Mouse (Mus musculus): ENCODE measurements around the gene Olfr1223.
"Not testable (repeated sequence)": the region's sequence is repeated elsewhere in the genome, so short reads cannot be mapped to it uniquely, and the experiment has no call there.

Gene Olfr1223

DNA sequence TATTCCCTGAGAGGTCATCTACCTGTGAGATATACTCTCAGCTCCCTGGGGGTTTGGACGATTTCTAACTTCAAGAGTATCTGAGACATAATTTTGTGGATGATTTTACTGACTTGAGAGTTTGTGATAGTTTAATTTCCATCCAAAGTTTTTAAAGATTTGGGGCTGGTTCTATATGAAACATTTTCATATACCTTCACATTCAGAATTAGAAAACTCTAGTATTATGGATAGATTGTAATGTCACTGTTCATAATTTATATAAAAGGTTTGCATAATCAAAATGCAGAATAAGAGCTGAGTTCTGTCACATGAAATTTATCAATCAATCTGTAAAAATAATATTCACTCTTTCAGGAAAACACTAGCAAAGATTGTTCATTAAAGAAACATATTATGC is at the start of gene Olfr1223:
TSS of gene Olfr1223 (minus strand) at position 101 of the 400 bp plus-strand sequence.
- DNase-seq (ENCODE audit: low spot score in 2 of 2), result no peak

DNA sequence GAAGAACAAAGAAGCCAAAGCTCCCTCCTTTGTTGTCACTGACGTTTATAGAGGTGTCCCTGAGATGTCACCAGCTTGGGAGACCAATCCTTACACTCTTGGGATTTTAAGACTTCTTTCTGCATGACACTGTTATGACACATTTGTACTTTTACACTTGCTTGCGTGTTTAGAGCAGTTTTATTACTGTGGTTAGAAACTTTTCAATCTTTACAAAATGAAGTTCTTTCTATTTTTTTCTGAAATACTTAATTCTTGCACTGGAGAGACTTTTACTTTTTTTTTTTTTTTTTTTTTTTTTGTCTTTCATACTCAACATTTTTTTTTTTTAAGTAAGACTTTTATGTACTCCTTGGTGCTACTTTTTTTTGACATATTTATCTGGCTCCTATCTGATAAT is 48.6 kb upstream of the Olfr1223 start, which contains the start of gene Olfr1226:
TSS of gene Olfr1226 (minus strand) at position 101 of the 400 bp plus-strand sequence.
- DNase-seq (ENCODE audit: low spot score in 2 of 2), result no peak

DNA sequence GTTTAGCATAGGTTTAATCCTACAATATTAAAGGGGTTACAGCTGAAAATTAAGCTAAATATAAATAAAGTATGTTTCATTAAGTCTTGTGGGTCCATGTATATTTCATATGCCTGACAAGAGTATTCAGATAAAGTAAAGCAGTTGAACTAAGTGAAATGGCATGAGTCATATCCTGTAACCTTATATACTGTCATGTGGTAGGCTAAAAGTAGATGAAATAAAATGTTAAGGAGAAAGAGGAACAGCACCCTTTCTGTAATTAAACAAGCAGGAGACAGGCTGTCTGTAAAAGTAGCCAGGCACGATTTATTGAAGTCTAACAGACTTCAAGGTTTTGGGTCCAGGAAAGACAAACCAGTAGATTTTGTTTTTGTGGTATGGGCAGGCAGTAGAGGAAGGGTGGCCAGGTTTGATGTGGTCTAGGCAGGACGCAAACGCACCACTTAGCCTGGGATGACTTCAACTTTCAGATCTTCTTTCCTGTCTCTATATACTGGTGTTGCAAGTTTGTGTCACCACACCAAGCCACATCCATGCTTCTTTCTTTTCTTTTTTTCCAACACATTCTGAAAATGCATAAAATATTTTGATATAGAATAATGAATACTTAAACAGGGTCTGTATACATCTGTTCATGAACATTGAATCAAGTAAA is 45.1 kb upstream of the Olfr1223 start:
- DNase-seq (ENCODE audit: low spot score in 2 of 2), result no peak

- no peak for DNase-seq (ENCODE audit: low spot score in 2 of 2)
These were observed 23.2 kb upstream of the Olfr1223 start, which contains the start of gene Olfr1225 for GRCm38 (mm10) chr2:89174569-89174968. Gene Olfr1225 (minus strand): TSS chr2:89174669.

DNA sequence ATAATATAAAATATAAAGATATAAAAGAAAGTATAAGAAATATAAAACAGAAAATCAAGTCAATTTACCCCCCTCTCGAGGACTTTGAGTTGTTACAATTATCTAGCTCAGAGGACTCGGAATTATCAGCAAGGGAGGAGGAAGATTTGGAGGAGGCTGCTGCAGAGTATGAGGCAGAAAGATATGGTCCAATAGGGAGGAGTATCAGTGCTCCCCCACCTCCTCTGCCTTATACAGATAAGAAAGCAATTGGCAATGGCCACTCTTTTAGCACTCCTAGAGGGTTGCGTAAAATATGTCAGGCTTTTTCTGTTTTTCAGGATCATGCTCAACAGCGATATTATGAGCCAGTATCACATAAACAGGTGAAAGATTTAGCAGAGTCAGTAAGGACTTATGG is 13.4 kb upstream of the Olfr1223 start:
- not testable (repeated sequence) for DNase-seq (ENCODE audit: low spot score in 2 of 2)

DNA sequence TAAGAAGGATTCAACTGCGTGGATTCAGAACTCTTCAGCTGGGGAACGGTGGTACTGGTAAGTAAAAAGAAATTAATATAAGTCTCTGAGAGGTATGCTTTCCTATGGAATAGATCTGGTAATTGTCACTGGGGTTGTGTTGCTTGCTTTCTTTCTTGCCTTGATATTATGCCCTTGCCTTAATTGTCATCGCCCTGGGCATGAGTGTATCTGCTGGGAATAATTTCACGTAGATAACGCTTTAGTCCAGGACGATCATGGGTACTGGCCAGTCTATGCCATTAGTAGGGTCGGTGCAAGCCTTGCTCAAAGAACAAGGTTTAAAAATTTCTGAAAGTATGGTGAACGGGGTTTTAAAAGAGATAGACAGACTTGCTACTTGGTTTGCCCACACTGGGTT is 12.6 kb upstream of the Olfr1223 start, which contains the start of gene Olfr1224-ps1:
TSS of gene Olfr1224-ps1 (minus strand) at position 101 of the 400 bp plus-strand sequence.
- not testable (repeated sequence) for DNase-seq (ENCODE audit: low spot score in 2 of 2)

DNA sequence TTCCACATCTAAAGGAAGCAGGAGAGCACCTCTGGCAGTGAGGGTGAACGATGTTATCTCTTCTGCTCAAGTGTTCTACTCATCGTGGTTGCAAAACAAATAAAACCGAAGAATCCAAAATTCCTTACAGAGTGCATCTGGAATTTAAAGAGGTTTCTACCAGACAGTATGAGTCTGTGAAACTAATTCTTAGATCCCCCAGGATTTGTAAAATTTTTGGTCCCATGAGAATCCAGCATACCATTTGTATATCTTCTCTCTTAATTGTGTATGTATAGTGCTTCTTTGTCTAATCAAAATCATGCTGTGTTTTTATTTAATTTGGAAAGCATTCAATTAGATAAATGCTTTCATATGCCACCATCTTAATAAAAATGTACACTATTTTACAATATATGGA is 18.4 kb downstream of the Olfr1223 start, which contains the start of gene Olfr1222:
TSS of gene Olfr1222 (minus strand) at position 101 of the 400 bp plus-strand sequence.
- DNase-seq (ENCODE audit: low spot score in 2 of 2), result no peak

DNA sequence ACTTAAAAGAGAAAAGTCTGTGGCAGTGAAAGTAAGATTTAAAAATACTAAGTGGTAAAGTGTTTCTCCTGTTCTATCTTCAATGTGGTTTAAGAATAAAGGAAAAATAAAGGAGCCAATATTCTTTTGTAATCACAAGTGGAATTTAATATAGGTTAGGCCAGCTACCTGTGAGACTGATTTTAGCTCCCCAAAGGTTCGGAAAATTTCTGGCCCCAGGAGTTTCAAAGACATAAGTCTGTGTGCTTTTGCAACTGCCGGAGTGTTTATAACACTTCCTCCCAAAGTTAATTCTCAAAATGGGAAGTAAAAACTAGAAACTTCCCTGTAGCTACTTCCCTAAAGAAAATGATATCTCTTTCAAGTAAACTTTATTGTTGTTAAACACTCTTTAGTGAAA is 34.2 kb downstream of the Olfr1223 start, which contains the start of gene Olfr1221:
TSS of gene Olfr1221 (minus strand) at position 101 of the 400 bp plus-strand sequence.
- DNase-seq (ENCODE audit: low spot score in 2 of 2), result no peak

DNA sequence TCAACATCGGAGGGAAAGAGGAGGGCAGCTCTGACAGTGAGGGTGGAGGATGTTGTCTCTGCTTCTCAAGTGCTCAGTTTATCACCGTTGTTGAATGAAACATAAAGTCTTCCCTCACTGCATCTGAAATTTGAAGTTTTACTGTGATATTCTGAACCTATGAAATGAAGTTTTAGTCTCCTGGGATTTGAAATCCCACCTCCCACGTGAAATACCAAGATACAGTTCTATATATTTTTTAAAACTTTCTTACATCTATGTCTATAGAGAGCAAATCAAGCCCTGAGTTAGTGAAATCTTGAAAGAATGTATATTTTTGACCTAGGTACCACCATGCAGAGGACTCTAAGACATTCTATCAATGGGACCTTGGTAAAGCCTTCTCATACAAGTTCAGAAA is 44.6 kb downstream of the Olfr1223 start, which contains the start of gene Olfr1220:
TSS of gene Olfr1220 (minus strand) at position 101 of the 400 bp plus-strand sequence.
- DNase-seq (ENCODE audit: low spot score in 2 of 2), result no peak

DNA sequence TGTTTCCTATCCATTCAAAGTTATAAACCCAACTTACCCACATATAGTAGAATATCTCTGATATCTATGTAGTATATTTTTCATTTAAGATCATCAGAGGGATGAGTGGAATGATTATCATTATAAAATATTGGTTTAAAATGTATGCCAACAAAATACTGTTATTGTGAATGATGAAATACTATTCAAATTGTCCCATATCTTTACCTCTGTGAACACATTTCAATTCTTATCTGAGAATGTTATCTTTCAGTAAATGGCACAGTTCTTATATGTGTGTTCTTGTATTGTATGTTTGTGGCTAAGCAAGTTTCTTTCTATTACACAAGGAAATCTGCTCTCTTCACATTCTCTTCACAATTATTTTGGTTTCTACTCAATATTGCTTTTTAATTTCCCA is 45.7 kb downstream of the Olfr1223 start:
- no peak for DNase-seq (ENCODE audit: low spot score in 2 of 2)

- DNase-seq (ENCODE audit: low spot score in 2 of 2), result no peak
These were observed 57.5 kb downstream of the Olfr1223 start for GRCm38 (mm10) chr2:89093848-89094247.
